Mouse (Mus musculus) kidney, postnatal 36 days (tissue): ENCODE data around the gene Akt3.

ENCODE experiments used
- DNase-seq, 2 experiments: peaks; one replicate each; pipeline ENCODE4 v3.0.0; 2021 to 2022; ENCODE audit warnings: mixed read lengths in 2 of 2

Akt3 gene

GRCm38 (mm10) chr1:176979235-176979634, 278.8 kb downstream of the Akt3 start:
- DNase-seq: no peak

- DNase-seq: no peak
These were observed 284.5 kb downstream of the Akt3 start for GRCm38 (mm10) chr1:176973356-176974088.

DNA sequence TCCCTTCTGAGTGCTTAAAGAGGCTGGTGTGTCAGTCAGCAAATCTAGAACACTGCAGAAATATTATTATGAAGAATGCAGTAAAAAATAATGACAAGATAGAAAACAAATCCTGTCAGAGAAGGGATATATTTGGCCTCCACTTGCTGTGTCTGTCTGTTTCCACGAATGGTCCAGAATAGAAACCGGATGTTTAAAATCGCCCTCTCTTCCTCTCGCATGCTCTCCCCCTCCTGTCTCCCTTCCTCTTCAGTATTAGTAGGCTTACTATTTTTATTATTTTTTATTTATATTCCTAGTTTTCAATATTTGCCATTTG, 286.6 kb downstream of the Akt3 start:
- DNase-seq: no peak

DNA sequence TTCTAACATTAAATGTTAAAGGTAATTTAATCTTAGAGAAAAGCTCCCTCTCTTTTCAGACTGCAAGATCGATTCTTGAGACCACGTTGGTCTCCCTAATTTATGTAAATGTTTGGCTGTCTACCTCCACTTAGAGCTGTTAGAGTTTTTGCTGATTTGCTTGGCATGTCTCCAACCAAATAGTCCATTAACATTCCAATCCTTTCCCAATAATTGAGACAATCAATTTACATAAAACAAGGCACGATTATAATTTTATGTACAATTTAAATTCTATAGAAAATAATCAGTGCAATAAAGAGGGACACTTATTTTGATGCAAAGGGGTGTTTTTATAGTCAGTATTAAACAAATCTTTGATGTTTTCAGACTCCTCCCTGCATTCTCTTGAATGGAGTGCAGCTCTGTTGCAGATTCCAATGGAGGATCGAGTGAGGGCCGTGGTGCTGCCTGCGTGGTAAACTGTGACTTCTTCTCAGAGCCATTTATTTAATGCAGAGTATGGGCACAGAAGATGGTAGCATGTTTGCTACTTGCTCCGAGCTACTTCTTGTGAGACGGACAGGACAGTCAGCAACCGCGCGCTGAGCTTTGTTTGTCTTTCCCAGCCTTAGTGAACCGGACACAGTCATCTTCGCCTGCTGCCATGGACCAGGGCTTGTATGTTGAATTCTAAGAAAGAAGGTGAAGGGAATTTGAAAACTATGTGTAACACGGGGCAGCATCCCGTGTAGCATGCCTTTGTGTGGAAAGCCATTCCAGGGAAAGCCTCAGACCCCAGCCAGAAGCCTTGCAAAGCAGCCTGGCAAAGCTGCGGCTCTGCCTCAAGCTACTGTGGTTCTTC, 287.1 kb downstream of the Akt3 start:
- DNase-seq: no peak
